Mouse (Mus musculus): ENCODE data around the gene Wipi1.

GRCm38 (mm10) chr11:109652505-109652904 lies 40.7 kb upstream of the Wipi1 start:
- TF ChIP-seq POLR2A (IDR thresholded peaks at IDR 0.05; ENCODE audit: insufficient read depth, low read depth, low read length) (no peak), CTCF (IDR thresholded peaks at IDR 0.05) (no peak), EP300 (IDR thresholded peaks at IDR 0.05; ENCODE audit: insufficient read depth, low read depth, low read length) (no peak)

Measured in heart, adult 2 months (tissue).